Mouse (Mus musculus): ENCODE results near the gene Gimap3.

Gimap3 gene

GRCm38 (mm10) chr6:48742422-48743351 lies 28.0 kb downstream of the Gimap3 start:
- no peak for DNase-seq

- peak; percentile 54 for DNase-seq
These were observed 28.9 kb downstream of the Gimap3 start for GRCm38 (mm10) chr6:48741711-48742206.

GRCm38 (mm10) chr6:48741273-48741672 lies 29.4 kb downstream of the Gimap3 start:
- DNase-seq, result peak; percentile 72

GRCm38 (mm10) chr6:48740501-48741169 lies 30.0 kb downstream of the Gimap3 start:
- DNase-seq, result no peak

- no peak for DNase-seq
These were observed 30.9 kb downstream of the Gimap3 start for GRCm38 (mm10) chr6:48739780-48740055.

GRCm38 (mm10) chr6:48738961-48739779 lies 31.5 kb downstream of the Gimap3 start, which contains the start of gene Gimap1:
Gimap1 (plus strand) TSS chr6:48739054.
- DNase-seq, result peak; percentile 83

GRCm38 (mm10) chr6:48737688-48738087 lies 33.0 kb downstream of the Gimap3 start:
- DNase-seq, result no peak

GRCm38 (mm10) chr6:48737053-48737452 lies 33.6 kb downstream of the Gimap3 start:
- DNase-seq, result no peak

GRCm38 (mm10) chr6:48733660-48734059 lies 37.0 kb downstream of the Gimap3 start:
- DNase-seq, result no peak

GRCm38 (mm10) chr6:48732864-48733304 lies 37.8 kb downstream of the Gimap3 start:
- peak; percentile 83 for DNase-seq

- no peak for DNase-seq
These were observed 42.9 kb downstream of the Gimap3 start for GRCm38 (mm10) chr6:48727761-48728160.

- peak; percentile 43 for DNase-seq
These were observed 45.2 kb downstream of the Gimap3 start for GRCm38 (mm10) chr6:48725476-48725875.

GRCm38 (mm10) chr6:48723468-48723867 lies 47.2 kb downstream of the Gimap3 start:
- no peak for DNase-seq

- no peak for DNase-seq
These were observed 50.3 kb downstream of the Gimap3 start for GRCm38 (mm10) chr6:48720326-48720725.

- DNase-seq, result peak; percentile 85
These were observed 52.2 kb downstream of the Gimap3 start, which contains the start of the genes Gm28053 and Gimap7 for GRCm38 (mm10) chr6:48718455-48718854. Gm28053 (plus strand) TSS chr6:48718607. Gimap7 (plus strand) TSS chr6:48718621.
